Mouse (Mus musculus) kidney, postnatal 25 days (tissue): ENCODE results near the gene AU041133.
A peak's percentile ranks its signal among the peaks of the same experiment; 100 is the strongest.
"Not testable (repeated sequence)": the region's sequence is repeated elsewhere in the genome, so short reads cannot be mapped to it uniquely, and the experiment has no call there.

Experiments
- DNase-seq, 2 experiments: peaks; one replicate each; pipeline ENCODE4 v3.0.0; 2021; ENCODE audit warnings: mixed read lengths in 2 of 2

Gene AU041133

DNA sequence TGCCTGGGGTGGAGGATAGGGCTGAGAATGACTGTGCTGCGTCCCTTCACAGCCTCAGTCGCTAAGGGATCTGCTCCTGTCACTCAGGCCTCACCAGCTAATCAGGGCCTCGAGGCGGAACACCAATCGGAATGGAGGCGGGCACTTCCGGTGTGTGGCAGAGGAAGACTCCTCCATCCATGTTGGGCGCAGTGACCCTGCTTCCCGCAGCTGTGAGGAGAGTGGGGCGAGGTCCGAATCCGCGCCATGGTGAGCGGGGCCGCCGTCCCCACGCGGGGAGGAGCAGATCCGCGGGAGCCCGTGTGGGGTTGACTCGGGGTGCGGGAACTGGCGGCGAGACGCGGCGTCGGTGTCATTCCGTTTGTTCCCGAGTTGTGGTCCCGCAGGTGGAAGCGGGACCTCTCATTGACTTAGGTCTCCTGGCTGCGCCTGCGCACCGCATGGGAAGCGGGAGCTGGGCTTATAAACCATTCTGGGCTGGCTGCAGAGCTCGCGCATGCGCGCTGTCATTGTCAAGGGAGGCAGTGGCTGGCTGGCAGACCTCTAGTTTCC lies at the start of gene AU041133:
Gene AU041133 (plus strand): TSS at position 164 of the 552 bp plus-strand sequence.
- DNase-seq: peak; percentile 84 to 93

GRCm38 (mm10) chr10:82082728-82083621 lies 44.8 kb upstream of the AU041133 start, which contains the start of gene BC024063:
TSS of gene BC024063 (plus strand) at chr10:82083353.
- DNase-seq: peak; percentile 41 to 51

- DNase-seq: not testable (repeated sequence)
Measured at GRCm38 (mm10) chr10:82083622-82083971, 44.2 kb upstream of the AU041133 start.

DNA sequence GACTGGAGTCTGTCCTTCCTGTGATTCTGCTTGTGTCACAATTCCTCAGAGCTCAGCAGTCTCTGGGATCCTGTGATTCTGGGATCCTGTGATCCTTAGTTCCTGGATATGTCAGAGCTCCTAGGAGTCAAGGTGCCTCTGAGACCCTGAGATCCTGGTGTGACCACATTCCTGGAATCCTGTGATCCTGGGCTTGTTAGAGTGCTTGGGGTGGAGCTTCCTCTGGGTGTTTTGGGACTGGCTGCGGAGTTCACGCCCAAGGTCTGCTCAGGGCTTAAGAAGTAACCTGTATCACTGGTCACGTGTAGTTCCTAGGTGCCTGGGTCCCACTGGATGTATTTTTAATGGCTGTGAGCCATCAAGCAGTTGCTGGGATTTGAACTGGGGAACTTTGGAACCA lies 10.6 kb upstream of the AU041133 start:
- DNase-seq: no peak

DNA sequence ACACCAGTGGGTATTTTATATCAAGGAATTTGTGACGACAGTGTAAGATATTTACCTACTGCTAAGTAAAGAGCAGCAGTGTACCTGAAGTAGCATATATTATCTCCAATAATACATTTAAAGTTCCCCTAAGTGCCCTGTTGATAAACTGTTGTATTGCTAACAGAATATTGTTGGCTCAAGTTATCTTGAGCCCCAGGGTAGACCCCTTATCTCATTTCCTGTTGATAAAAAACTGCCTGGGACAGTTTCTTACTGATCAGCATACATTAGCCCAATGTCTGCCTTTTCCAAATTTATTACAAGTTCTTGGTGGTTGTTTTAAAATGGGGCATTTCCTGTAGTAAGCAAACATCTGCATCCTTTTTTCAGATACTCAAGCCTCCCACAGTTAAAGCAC lies 17.5 kb downstream of the AU041133 start:
- no peak for DNase-seq

DNA sequence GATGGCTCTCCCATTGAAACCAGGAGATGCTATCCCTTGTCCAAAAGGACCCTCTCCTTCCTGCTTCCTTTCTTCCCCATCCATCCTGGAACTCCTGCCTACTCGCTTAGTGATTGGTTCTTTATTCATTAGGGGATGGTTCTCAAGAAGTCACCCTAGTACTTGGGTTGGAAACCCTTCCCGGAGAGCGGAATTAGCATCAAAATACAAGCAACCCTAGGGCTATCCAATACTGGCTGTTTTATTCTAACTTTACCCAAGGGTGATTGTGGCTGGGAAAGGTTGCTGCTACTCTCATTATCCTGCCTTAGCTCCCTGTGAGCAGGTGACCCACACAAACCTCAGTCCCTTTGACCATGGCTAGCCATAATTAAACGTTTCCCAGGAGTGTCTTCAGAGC lies 19.8 kb downstream of the AU041133 start:
- no peak for DNase-seq

DNA sequence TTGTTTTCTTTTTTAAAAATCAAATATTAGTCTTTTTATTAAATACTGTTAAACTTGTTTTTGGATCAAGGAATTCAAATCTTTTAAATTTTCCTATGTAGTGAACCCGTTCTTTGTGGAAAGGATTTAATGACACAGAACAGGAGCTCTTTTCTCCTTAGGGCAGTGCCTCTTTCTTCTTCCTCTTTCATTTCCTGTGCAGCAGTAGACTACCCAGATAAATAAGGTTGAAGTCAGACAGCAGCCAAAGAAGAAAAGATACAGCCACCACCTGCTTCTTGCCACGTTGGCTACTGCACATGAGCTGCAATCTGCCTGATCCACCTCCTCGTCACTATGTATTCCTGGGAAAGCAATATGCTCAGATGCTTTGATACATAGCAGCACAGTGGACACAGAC lies 40.0 kb downstream of the AU041133 start:
- DNase-seq: no peak

DNA sequence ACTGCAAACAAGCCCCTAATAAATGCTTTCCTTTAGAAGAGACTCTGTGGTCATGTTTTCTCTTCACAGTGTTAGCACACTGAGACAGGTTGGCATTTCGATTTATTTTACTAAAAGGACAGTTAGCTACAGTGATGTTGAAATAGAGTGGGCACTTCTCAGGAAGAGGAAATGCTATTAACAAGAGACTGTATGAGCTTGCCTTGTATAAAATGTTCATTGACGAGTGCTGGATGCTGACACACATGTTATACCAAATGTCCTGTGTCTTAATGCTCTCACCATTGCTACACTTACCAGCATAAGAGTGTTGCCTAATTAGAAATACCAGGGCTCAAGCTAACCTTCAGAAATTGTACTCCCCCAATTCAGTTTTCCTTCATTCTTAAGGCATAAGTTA lies 42.0 kb downstream of the AU041133 start:
- DNase-seq: no peak

DNA sequence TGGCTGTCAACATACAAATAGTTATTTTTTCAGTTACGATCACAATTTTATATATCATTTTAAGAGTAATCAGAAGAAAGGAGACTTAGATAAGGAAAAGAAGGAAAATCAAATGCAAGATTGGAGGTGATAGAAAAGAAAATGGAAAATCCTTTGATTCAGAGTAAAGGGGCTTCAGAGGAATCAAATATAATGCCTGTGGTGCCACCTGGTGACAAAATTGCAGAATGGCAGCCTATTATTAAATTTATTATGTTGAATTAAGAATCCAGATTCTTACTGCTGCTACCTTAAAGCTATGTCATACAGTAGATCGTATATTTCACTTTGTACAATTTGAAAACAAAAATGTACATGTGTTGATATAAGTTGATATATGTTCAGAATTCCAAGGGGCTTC lies 43.0 kb downstream of the AU041133 start:
- DNase-seq: peak in 1 of 2 experiments; percentile 3

GRCm38 (mm10) chr10:82178257-82179064 lies 50.6 kb downstream of the AU041133 start:
- peak; percentile 87 to 91 for DNase-seq
